Mouse (Mus musculus): ENCODE measurements around the gene Fgfr2.

DNA sequence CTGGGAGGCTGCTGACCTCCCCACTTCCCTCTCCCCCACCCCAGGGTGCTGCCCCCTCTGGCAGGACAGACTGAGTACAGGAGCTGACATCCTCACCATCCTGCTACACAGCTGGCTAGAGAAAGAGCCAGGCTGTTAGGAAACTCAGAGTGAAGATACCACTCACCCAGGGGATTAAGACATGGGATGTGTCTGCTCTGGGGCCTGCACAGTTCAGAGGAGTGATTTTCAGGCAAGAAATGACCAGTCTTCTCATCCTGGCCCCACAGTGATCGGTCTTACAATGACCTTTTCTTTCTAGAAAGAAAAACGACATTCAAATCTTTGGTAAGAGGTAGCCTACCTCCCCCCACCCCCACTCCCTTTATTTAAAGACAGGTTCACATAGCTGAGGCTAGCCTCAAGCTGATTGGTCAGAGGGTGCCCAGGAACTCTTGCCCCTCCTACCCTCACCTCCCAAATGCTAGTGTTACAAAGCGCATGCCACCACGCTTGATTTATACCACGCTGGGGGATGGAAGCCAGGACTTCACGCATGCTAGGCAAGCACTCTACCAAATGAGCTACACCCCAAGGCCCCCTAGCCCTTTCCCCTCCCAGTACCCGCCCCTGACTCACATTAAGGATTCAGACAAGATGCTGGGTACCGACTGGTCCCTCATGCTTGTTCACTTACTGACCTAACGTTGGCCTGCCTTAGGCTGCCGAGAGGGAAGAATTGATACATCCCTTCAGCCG is 2845.0 kb downstream of the Fgfr2 start:
- TF ChIP-seq CTCF (IDR thresholded peaks at IDR 0.05; ENCODE audit: borderline replicate concordance, insufficient read depth, low read length): no peak
- TF ChIP-seq POLR2A (IDR thresholded peaks at IDR 0.05; ENCODE audit: low read depth, low read length): no peak
